Mouse (Mus musculus) bone marrow macrophage, adult 2 months (primary cell): ENCODE data around the gene Srsf11.

Experiments
- CTCF ChIP-seq: IDR thresholded peaks from 2 replicates; pipeline ENCODE4 v1.5.1; 2012; ENCODE audit warnings: low read depth, mild to moderate bottlenecking, low read length, moderate library complexity
- POLR2A ChIP-seq: IDR thresholded peaks from 2 replicates; pipeline ENCODE4 v1.6.1; 2012; ENCODE audit warnings: mild to moderate bottlenecking, low read depth, low read length, borderline replicate concordance

- TF ChIP-seq POLR2A (no peak), CTCF (no peak)
Observed at GRCm38 (mm10) chr3:158060621-158061291, 24.3 kb upstream of the Srsf11 start.
